Mouse (Mus musculus): ENCODE results near the gene Nexn.

DNA sequence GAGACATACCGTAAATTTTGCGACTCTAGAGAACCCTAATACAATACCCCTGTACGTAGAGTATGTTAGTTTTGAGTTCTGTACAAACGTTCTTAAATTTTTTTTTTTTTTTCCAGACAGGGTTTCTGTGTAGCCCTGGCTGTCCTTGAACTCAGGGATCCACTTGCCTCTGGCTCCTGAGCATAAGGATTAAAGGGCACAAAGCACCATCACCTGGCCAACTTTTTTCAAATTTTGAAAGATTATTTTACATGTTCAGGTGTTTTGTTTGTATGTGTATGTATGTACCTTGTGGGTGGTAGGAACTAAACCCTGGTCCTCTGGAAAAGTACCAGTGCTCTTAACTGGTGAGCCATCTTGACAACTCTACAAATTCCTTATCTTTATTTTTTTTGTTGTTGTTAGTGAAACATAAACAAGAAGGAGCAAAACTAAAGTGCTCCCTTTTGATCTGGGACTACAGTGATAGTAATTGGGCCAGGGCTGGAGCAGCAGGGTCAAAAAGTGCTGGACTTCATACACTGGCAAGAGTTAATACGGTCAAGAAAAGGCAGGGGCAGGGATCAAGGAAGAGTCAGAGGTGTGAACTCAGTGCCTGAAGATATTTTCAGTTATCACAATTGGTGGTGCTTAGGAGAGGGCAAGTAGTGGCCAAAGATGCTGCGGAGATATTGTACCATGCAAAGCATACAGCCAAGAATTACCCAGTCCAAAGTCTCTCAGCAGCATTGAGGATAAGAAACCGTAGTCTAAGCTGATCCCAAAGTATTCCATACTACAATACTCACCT lies 57.9 kb downstream of the Nexn start:
- no peak for TF ChIP-seq CTCF (conservative IDR thresholded peaks at IDR 0.05; ENCODE audit: insufficient read depth, insufficient read length, low read depth, low read length)
- TF ChIP-seq POLR2A (IDR thresholded peaks at IDR 0.05; ENCODE audit: low read depth, low read length) = no peak

Data from kidney, adult 2 months (tissue).